ENCODE assay signal across 8 mouse cellular contexts in genomic region chr9:123530566-123531130, GRCm38 (mm10). TPM values are rescaled to one million over a fixed set of nuclear protein-coding genes. Genes with fewer than 3 reads are reported as not detected.
A peak's percentile ranks its signal among the peaks of the same experiment; 100 is the strongest.
DNase-seq lines count a peak whose midpoint lies in the region; ATAC-seq lines count a peak whose summit lies in the region.

No protein-coding gene starts in this region.

- H3K4me3 ChIP-seq in lung, embryonic 16.5 days (ENCODE audit: low read length): peak overlapping the region; percentile 69
- H3K4me3 ChIP-seq in embryonic facial prominence, embryonic 13.5 days: peak overlapping the region; percentile 98
- peak overlapping the region; percentile 95 for H3K4me3 ChIP-seq in neural tube, embryonic 15.5 days (replicated peaks)

- H3K36me3 ChIP-seq in lung, embryonic 16.5 days (ENCODE audit: control insufficient read depth, insufficient read depth, low read length): no peaks in the 10 kb centered on the region
- H3K36me3 ChIP-seq in embryonic facial prominence, embryonic 13.5 days: no peaks in the 10 kb centered on the region
- H3K36me3 ChIP-seq in neural tube, embryonic 15.5 days: no peaks in the 10 kb centered on the region

- no peak for ATAC-seq in lung, embryonic 16.5 days (ENCODE audit: low read depth)
- ATAC-seq in embryonic facial prominence, embryonic 13.5 days (ENCODE audit: insufficient number of reproducible peaks, insufficient read depth, low FRiP score, low TSS enrichment, low read depth): no peak
- no peak for ATAC-seq in neural tube, embryonic 15.5 days (ENCODE audit: low FRiP score)
- ATAC-seq in cerebellum, adult (ENCODE audit: insufficient number of reproducible peaks, low FRiP score, low TSS enrichment): no peak

- H3K27ac ChIP-seq in lung, embryonic 16.5 days (ENCODE audit: low read length): peak overlapping the region; percentile 91; the same call in 1 of the 2 replicates
- peak overlapping the region; percentile 95 for H3K27ac ChIP-seq in embryonic facial prominence, embryonic 13.5 days
- peak overlapping the region; percentile 90 for H3K27ac ChIP-seq in neural tube, embryonic 15.5 days (replicated peaks)

- no peak for DNase-seq in lung, adult 18-20 months
- peak; percentile 14 to 47 for DNase-seq in kidney, postnatal 36 days
- no peak for DNase-seq in layer of hippocampus, adult 18-20 months (ENCODE audit: low spot score in 2 of 2)
- no peak for DNase-seq in thymus, postnatal 10 days (ENCODE audit: low spot score in 2 of 2)

- peak overlapping the region; percentile 81 for H3K9ac ChIP-seq in lung, embryonic 16.5 days (ENCODE audit: low read length)
- H3K9ac ChIP-seq in embryonic facial prominence, embryonic 13.5 days: peak overlapping the region; percentile 97
- peak overlapping the region; percentile 90 for H3K9ac ChIP-seq in neural tube, embryonic 15.5 days (replicated peaks)

- no peaks in the 10 kb centered on the region for H3K27me3 ChIP-seq in lung, embryonic 16.5 days (ENCODE audit: control insufficient read depth, insufficient read depth, low read depth, low read length)
- H3K27me3 ChIP-seq in embryonic facial prominence, embryonic 13.5 days: no peaks in the 10 kb centered on the region
- H3K27me3 ChIP-seq in neural tube, embryonic 15.5 days (replicated peaks): no peaks in the 10 kb centered on the region

- WGBS in lung, embryonic 16.5 days: 22% methylated on average over 11 of the region's 11 CpGs
- WGBS in embryonic facial prominence, embryonic 13.5 days: 24% methylated on average over 11 of the region's 11 CpGs
- WGBS in neural tube, embryonic 15.5 days: 38% methylated on average over 11 of the region's 11 CpGs

- H3K4me2 ChIP-seq in lung, embryonic 16.5 days (ENCODE audit: low read depth, low read length): peak overlapping the region; percentile 64
- H3K4me2 ChIP-seq in embryonic facial prominence, embryonic 13.5 days: peak overlapping the region; percentile 69
- H3K4me2 ChIP-seq in neural tube, embryonic 15.5 days: peak overlapping the region; percentile 68

- peaks cover 11% of the 10 kb centered on the region for H3K4me1 ChIP-seq in lung, embryonic 16.5 days (replicated peaks; ENCODE audit: control insufficient read depth, insufficient read depth, low read length)
- peaks cover 22% of the 10 kb centered on the region for H3K4me1 ChIP-seq in embryonic facial prominence, embryonic 13.5 days
- peaks cover 34% of the 10 kb centered on the region for H3K4me1 ChIP-seq in neural tube, embryonic 15.5 days

- no peaks in the 10 kb centered on the region for H3K9me3 ChIP-seq in lung, embryonic 16.5 days (ENCODE audit: control insufficient read depth, low read length)
- no peaks in the 10 kb centered on the region for H3K9me3 ChIP-seq in embryonic facial prominence, embryonic 13.5 days
- H3K9me3 ChIP-seq in neural tube, embryonic 15.5 days (replicated peaks): no peaks in the 10 kb centered on the region

RNA-seq across cellular contexts. Expression of gene Sacm1l, which starts 1.1 kb away (rescaled TPM):
- 57.9 and 58.1 TPM in 2 replicates for polyA plus RNA-seq in lung, embryonic 16.5 days (2015; fragmentation: Nextera tagmentation; extraction: Ambion mirVana)
- polyA plus RNA-seq in embryonic facial prominence, embryonic 13.5 days (2015; fragmentation: Nextera tagmentation; extraction: Ambion mirVana): 42.8 and 49.3 TPM in 2 replicates
- 57.4 and 59.3 TPM in 2 replicates for polyA plus RNA-seq in neural tube, embryonic 15.5 days (2015; fragmentation: Nextera tagmentation; extraction: Ambion mirVana)
- 10 to 100 TPM; 61.8 to 62.3 TPM for total RNA-seq in layer of hippocampus, adult 18-20 months (2021)

RNA-seq across cellular contexts. Expression of gene Limd1, which starts 52.1 kb away (rescaled TPM):
- 57.3 and 61.5 TPM in 2 replicates for polyA plus RNA-seq in lung, embryonic 16.5 days (2015; fragmentation: Nextera tagmentation; extraction: Ambion mirVana)
- 47.0 and 50.2 TPM in 2 replicates for polyA plus RNA-seq in embryonic facial prominence, embryonic 13.5 days (2015; fragmentation: Nextera tagmentation; extraction: Ambion mirVana)
- polyA plus RNA-seq in neural tube, embryonic 15.5 days (2015; fragmentation: Nextera tagmentation; extraction: Ambion mirVana): 10.9 and 20.3 TPM in 2 replicates
- total RNA-seq in layer of hippocampus, adult 18-20 months (2021): 1 to 10 TPM; 6.9 to 7.8 TPM

Comparison
In these comparisons a context has a peak if more than half of its experiments do, and no peak if none do; other contexts are left out.
1. DNase-seq: peak in kidney, postnatal 36 days (2 of 2); none in lung, adult 18-20 months (0 of 2), layer of hippocampus, adult 18-20 months (0 of 2) and thymus, postnatal 10 days (0 of 2).
2. Peak in every context shown above with its lines, with median percentiles within 50 percentile points of each other: H3K27ac ChIP-seq, H3K4me2 ChIP-seq, H3K4me3 ChIP-seq and H3K9ac ChIP-seq.